Mouse (Mus musculus): ENCODE results near the gene Nlk. TPM values are rescaled to one million over a fixed set of nuclear protein-coding genes. Genes with fewer than 3 reads are reported as not detected.
"Not testable (repeated sequence)": the region's sequence is repeated elsewhere in the genome, so short reads cannot be mapped to it uniquely, and the experiment has no call there.

The Nlk gene
- polyA plus RNA-seq, 1 experiment from 2014 or later: 30.7 TPM

DNA sequence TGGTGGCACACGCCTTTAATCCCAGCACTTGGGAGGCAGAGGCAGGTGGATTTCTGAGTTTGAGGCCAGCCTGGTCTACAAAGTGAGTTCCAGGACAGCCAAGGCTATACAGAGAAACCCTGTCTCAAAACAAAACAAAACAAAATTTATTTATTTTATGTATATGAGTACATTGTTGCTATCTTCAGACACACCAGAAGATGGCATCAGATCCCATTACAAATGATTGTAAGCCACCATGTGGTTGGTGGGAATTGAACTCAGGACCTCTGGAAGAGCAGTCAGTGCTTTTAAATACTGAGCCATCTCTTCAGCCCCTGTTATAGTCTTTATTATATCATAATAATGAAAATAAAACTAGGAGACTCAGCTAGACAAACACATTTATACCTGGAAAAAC is 109.5 kb downstream of the Nlk start:
- H3K9me3 ChIP-seq; H3K27ac ChIP-seq; H3K4me3 ChIP-seq (replicated peaks); H3K9ac ChIP-seq (replicated peaks); H3K4me1 ChIP-seq (replicated peaks); H3K27me3 ChIP-seq; H3K4me2 ChIP-seq (replicated peaks); ATAC-seq: not testable (repeated sequence)
- peaks cover 29% of the 10 kb centered on the region for H3K36me3 ChIP-seq
- WGBS: 89% methylated on average over 1 of the region's 1 CpGs

GRCm38 (mm10) chr11:78586099-78586498 is 111.1 kb downstream of the Nlk start:
- H3K9ac ChIP-seq (replicated peaks): no peak overlapping the region
- H3K36me3 ChIP-seq: peaks cover 41% of the 10 kb centered on the region
- H3K9me3 ChIP-seq: no peaks in the 10 kb centered on the region
- no peak overlapping the region for H3K4me3 ChIP-seq (replicated peaks)
- H3K27me3 ChIP-seq: no peaks in the 10 kb centered on the region
- no peak overlapping the region for H3K4me2 ChIP-seq (replicated peaks)
- no peaks in the 10 kb centered on the region for H3K4me1 ChIP-seq (replicated peaks)
- H3K27ac ChIP-seq: no peak overlapping the region
- ATAC-seq: no peak

DNA sequence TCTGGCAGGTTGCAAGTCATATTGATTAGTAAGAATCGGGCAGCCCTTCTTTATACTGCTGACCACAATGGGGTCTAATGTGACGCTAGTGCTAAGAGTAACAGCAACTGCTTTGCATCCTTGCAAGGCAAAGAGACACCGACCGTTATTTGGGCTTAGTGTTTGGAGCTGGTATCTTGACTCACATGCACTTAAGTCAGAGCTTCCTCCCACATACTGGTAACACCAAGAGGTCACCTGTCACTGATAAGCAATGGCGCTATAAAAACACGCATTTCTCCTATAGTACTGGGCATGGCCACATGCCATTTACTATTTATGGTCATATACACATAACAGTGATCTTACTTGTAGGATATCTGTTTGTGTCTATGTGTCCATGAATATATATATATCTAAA is 114.3 kb downstream of the Nlk start:
- Histone ChIP-seq H3K9ac (replicated peaks) (no peak overlapping the region), H3K4me3 (replicated peaks) (no peak overlapping the region), H3K36me3 (peaks cover 60% of the 10 kb centered on the region)

DNA sequence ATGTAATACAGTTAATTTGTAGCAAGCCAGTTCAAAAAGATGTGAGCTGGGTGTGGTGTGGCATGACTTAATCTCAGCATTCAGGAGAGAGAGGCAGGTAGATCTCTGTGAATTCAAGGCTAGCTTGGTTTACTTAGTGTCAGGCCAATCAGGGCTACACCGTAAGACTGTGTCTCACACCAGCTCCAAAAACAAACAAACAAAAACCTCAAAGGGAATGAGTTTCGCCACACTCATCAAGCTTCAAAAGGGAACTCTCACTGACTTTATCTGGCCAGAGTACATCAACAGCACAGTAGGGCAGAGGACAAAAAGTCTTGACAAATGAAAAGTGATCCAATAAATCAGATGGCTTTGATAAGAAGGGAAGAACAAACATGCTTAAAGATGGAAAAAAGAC is 122.2 kb downstream of the Nlk start:
- H3K4me1 ChIP-seq (replicated peaks): no peaks in the 10 kb centered on the region
- no peak overlapping the region for H3K27ac ChIP-seq
- no peaks in the 10 kb centered on the region for H3K27me3 ChIP-seq
- H3K4me2 ChIP-seq (replicated peaks): no peak overlapping the region
- WGBS: 81% methylated on average over 2 of the region's 2 CpGs
- peaks cover 59% of the 10 kb centered on the region for H3K36me3 ChIP-seq
- no peak overlapping the region for H3K4me3 ChIP-seq (replicated peaks)
- H3K9me3 ChIP-seq: no peaks in the 10 kb centered on the region
- no peak overlapping the region for H3K9ac ChIP-seq (replicated peaks)
- no peak for ATAC-seq

More for the DNA sequence above, 114.3 kb downstream of the Nlk start:
- ATAC-seq: no peak
- no peak overlapping the region for H3K4me2 ChIP-seq (replicated peaks)
- no peaks in the 10 kb centered on the region for H3K4me1 ChIP-seq (replicated peaks)
- 95% methylated on average over 6 of the region's 6 CpGs for WGBS
- H3K27ac ChIP-seq: no peak overlapping the region
- H3K9me3 ChIP-seq: no peaks in the 10 kb centered on the region
- no peaks in the 10 kb centered on the region for H3K27me3 ChIP-seq

DNA sequence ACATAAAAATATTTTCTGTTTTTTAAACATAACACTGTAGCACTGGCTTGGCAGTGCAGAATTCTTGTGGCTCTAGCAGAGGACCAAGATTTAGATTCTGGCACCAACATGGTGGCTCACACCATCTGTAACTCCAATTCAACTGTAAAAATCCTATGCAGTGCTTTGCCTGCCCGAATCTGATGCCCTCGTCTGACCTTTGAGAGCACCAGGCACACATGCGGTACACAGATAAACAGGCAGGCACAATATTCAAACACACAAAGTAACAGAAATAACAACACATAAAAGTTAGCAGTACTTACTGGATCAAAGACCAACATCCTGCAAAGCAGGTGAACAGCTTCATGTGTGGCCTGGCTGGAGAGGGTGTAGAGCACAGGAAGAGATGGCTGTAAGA is 122.6 kb downstream of the Nlk start:
- no peak for ATAC-seq
- Histone ChIP-seq H3K9me3 (no peaks in the 10 kb centered on the region), H3K4me2 (replicated peaks) (no peak overlapping the region), H3K36me3 (peaks cover 56% of the 10 kb centered on the region), H3K9ac (replicated peaks) (no peak overlapping the region), H3K4me1 (replicated peaks) (no peaks in the 10 kb centered on the region), H3K27me3 (no peaks in the 10 kb centered on the region), H3K4me3 (replicated peaks) (no peak overlapping the region), H3K27ac (no peak overlapping the region)
- 97% methylated on average over 3 of the region's 3 CpGs for WGBS

DNA sequence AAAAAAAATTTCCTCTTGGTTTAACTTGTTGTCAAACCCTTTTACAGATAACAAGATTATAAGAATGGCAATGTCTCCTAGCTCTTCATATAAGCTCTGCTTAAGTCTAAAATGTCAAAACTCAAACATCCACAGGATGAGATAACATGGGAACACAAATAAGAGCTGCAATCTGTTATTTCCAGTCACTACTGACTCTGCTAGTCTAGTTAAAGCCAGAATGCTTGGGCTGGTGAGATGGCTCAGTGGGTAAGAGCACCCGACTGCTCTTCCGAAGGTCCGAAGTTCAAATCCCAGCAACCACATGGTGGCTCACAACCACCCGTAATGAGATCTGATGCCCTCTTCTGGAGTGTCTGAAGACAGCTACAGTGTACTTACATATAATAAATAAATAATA is 123.1 kb downstream of the Nlk start:
- H3K36me3 ChIP-seq: peaks cover 61% of the 10 kb centered on the region

DNA sequence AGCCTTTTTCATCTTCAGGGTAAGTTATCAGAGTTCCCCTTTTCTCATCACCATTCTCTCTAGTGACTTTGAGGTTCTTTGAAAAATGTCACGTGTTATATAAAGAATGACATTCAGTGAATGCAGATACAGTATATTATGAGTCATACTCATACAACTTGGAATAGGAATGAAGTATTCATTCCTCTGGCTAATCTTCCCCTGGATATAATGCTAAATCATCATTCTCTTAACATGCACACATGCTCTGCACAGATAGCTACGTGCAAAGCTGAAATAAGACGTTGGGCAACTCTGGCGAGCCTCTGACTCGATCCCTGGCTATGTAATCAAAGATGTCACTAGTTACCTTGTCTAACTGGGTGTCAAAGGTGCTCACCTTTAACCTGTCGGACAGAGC is 125.3 kb downstream of the Nlk start:
- H3K36me3 ChIP-seq: peaks cover 51% of the 10 kb centered on the region
- H3K4me1 ChIP-seq (replicated peaks): no peaks in the 10 kb centered on the region
- no peak overlapping the region for H3K9ac ChIP-seq (replicated peaks)
- no peak overlapping the region for H3K4me3 ChIP-seq (replicated peaks)
- no peak for ATAC-seq
- H3K9me3 ChIP-seq: no peaks in the 10 kb centered on the region
- no peaks in the 10 kb centered on the region for H3K27me3 ChIP-seq
- no peak overlapping the region for H3K4me2 ChIP-seq (replicated peaks)
- H3K27ac ChIP-seq: no peak overlapping the region
- WGBS: 93% methylated on average over 6 of the region's 6 CpGs

More for the DNA sequence above, 123.1 kb downstream of the Nlk start:
- not testable (repeated sequence) for H3K9me3 ChIP-seq; H3K4me2 ChIP-seq (replicated peaks); ATAC-seq; H3K4me3 ChIP-seq (replicated peaks); H3K9ac ChIP-seq (replicated peaks); H3K27me3 ChIP-seq; H3K4me1 ChIP-seq (replicated peaks); H3K27ac ChIP-seq
- 99% methylated on average over 3 of the region's 4 CpGs for WGBS

- no peaks in the 10 kb centered on the region for H3K27me3 ChIP-seq
- 93% methylated on average over 8 of the region's 8 CpGs for WGBS
- no peak overlapping the region for H3K4me2 ChIP-seq (replicated peaks)
- H3K27ac ChIP-seq: no peak overlapping the region
- no peak for ATAC-seq
- H3K9ac ChIP-seq (replicated peaks): no peak overlapping the region
- H3K9me3 ChIP-seq: no peaks in the 10 kb centered on the region
- H3K4me3 ChIP-seq (replicated peaks): no peak overlapping the region
- no peaks in the 10 kb centered on the region for H3K4me1 ChIP-seq (replicated peaks)
- peaks cover 52% of the 10 kb centered on the region for H3K36me3 ChIP-seq
These were observed 125.7 kb downstream of the Nlk start for GRCm38 (mm10) chr11:78571441-78571840.

DNA sequence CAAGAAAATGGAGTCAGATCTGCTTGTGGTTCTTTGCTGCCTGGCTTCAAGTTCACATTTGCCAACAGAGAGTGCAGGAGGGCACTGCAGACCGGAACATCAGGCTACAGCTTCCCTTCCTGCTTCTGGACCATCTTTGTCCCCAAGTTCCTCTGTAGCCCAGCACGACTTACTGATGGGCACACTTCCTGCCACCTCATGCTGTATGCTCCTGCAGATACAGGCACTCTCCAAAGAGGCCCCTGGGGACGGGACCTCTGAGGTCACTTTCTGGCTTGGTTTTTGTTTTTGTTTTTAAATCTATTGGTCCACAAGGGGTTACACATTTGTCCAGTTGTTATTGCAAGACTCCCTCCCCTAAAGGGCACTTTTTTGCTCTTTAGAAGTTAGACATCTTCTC is 127.4 kb downstream of the Nlk start:
- no peak overlapping the region for H3K9ac ChIP-seq (replicated peaks)

DNA sequence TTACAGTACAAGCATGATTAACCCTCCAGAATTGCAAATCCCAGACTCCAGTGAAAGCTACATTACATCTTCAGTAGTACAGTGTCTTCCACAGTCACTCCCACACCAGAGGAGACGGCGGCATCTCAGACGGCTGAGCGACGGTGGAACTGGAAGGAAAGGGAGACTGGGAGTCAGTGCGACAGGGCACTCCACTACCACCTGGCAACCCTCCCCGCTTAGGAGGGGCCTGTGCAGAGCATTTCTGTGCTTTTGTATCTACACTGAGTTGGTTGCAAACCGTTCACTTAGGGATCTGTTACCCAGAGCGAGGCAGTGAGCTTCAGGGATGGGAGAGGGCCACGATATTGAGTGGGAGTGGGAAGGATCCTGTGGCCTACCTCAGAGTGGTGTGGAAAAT is 128.3 kb downstream of the Nlk start:
- H3K4me3 ChIP-seq (replicated peaks): no peak overlapping the region
- no peaks in the 10 kb centered on the region for H3K9me3 ChIP-seq
- H3K4me2 ChIP-seq (replicated peaks): no peak overlapping the region
- H3K27ac ChIP-seq: no peak overlapping the region
- no peaks in the 10 kb centered on the region for H3K4me1 ChIP-seq (replicated peaks)
- 90% methylated on average over 10 of the region's 10 CpGs for WGBS
- ATAC-seq: no peak
- H3K9ac ChIP-seq (replicated peaks): no peak overlapping the region
- H3K27me3 ChIP-seq: no peaks in the 10 kb centered on the region
- H3K36me3 ChIP-seq: peaks cover 53% of the 10 kb centered on the region

More for the DNA sequence above, 127.4 kb downstream of the Nlk start:
- Histone ChIP-seq H3K27me3 (no peaks in the 10 kb centered on the region), H3K9me3 (no peaks in the 10 kb centered on the region), H3K36me3 (peaks cover 57% of the 10 kb centered on the region), H3K4me1 (replicated peaks) (no peaks in the 10 kb centered on the region), H3K27ac (no peak overlapping the region), H3K4me3 (replicated peaks) (no peak overlapping the region), H3K4me2 (replicated peaks) (no peak overlapping the region)
- ATAC-seq: no peak
- 76% methylated on average over 3 of the region's 3 CpGs for WGBS

GRCm38 (mm10) chr11:78567614-78568013 is 129.6 kb downstream of the Nlk start:
- Histone ChIP-seq H3K27ac (no peak overlapping the region), H3K4me1 (replicated peaks) (no peaks in the 10 kb centered on the region), H3K9me3 (no peaks in the 10 kb centered on the region), H3K27me3 (no peaks in the 10 kb centered on the region), H3K4me3 (replicated peaks) (no peak overlapping the region), H3K4me2 (replicated peaks) (no peak overlapping the region), H3K36me3 (peaks cover 46% of the 10 kb centered on the region), H3K9ac (replicated peaks) (no peak overlapping the region)
- 97% methylated on average over 6 of the region's 6 CpGs for WGBS
- no peak for ATAC-seq

DNA sequence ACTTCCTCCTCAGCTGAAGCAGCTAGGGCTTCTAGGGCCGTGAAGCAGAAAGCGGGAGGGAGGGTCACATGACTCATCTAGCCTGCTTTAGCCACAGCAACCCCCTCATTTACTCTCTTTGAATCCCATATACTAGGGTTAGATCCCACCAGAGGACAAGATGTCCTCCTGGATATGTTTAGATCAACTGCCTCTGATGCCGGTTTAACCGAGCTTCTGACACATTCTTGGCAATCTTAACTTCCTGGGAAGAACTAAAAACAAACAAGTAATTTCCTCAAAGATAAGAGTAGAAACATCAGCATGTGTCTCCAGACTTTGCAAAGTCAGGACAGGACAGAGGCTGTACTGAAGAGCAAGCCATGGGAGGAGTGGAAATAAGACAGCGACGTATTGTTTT is 130.4 kb downstream of the Nlk start:
- Histone ChIP-seq H3K9ac (replicated peaks) (no peak overlapping the region), H3K27me3 (no peaks in the 10 kb centered on the region), H3K9me3 (no peaks in the 10 kb centered on the region), H3K36me3 (peaks cover 39% of the 10 kb centered on the region), H3K4me1 (replicated peaks) (no peaks in the 10 kb centered on the region), H3K4me2 (replicated peaks) (no peak overlapping the region), H3K4me3 (replicated peaks) (no peak overlapping the region), H3K27ac (no peak overlapping the region)
- WGBS: 91% methylated on average over 6 of the region's 6 CpGs
- no peak for ATAC-seq

DNA sequence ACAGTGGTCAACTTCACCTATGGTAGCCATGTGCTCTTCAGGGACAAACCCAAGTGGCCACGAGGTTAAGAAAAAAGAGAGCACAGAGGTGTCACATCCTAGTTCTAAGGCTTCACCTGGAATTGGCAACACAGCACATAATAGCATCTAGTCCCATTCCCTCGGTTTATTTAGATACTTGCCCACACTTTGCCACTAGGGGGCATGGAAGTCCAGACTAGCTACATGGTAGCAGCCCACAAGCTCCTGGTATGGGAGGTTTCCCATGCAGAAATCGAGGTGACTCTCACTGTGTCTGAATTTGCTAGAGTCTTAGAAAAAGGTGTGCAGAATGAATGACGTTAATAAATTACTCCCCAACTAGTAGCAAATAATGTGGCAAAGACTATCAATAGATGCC is 136.7 kb downstream of the Nlk start:
- H3K9ac ChIP-seq (replicated peaks): no peak overlapping the region
- no peak overlapping the region for H3K4me2 ChIP-seq (replicated peaks)
- H3K27me3 ChIP-seq: no peaks in the 10 kb centered on the region
- H3K36me3 ChIP-seq: peaks cover 2% of the 10 kb centered on the region; the same call in 1 of the 2 replicates
- H3K4me3 ChIP-seq (replicated peaks): no peak overlapping the region
- WGBS: 26% methylated on average over 4 of the region's 4 CpGs
- 0 out of 2 replicates have a peak, but pooled peaks cover 2% of the 10 kb centered on the region for H3K4me1 ChIP-seq (replicated peaks)
- no peaks in the 10 kb centered on the region for H3K9me3 ChIP-seq
- peak; percentile 78 for ATAC-seq
- H3K27ac ChIP-seq: no peak overlapping the region

Measured in midbrain, embryonic 13.5 days (tissue).